Mouse (Mus musculus) G1E (cell line): Measurements from ENCODE around the gene Dmbx1.

Experiments
- CTCF ChIP-seq: IDR thresholded peaks from 2 replicates; pipeline ENCODE4 v1.5.1; 2012; ENCODE audit warnings: low read depth, low read length, inconsistent platforms, mixed read lengths
- GATA1 ChIP-seq: IDR thresholded peaks from 2 replicates; pipeline ENCODE4 v1.6.1; 2012; ENCODE audit warnings: borderline replicate concordance, low read length, inconsistent platforms, mixed read lengths
- GATA2 ChIP-seq: IDR thresholded peaks from 2 replicates; pipeline ENCODE4 v1.6.1; 2012; ENCODE audit warnings: low read depth, low read length, inconsistent platforms, borderline replicate concordance

DNA sequence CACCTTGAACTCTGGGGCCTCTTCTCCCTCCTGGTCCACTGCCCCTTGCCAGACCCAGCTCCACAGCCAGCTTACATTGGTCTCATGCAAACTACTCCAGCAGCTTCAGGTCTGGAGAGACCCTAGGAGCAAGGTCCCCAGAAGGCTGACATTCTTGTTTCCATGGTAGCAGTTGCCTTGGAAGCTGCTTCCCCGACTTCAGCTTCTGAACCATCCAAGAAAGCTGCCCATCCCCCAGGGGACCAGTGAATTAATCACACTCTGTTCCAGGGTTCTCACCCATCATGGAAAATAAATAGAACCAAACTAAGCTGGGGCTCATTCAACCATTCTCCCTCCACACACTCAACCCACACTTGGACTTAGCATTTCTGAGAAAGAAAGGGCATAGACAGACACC, 58.5 kb downstream of the Dmbx1 start:
- TF ChIP-seq CTCF (no peak), GATA1 (no peak), GATA2 (no peak)
